Mouse (Mus musculus) testis, adult 2 months (tissue): Measurements from ENCODE around the gene Tiam1. TPM values are rescaled to one million over a fixed set of nuclear protein-coding genes. Genes with fewer than 3 reads are reported as not detected.

ENCODE experiments used
- H3K27ac ChIP-seq: fragments of 200-500 bp; 2 replicates; pipeline ENCODE4 v1.5.1; 2012; ENCODE audit warnings: low read depth, low read length; ENCODE audit not compliant: control insufficient read depth, insufficient read depth
- H3K27me3 ChIP-seq: fragments of 200-500 bp; 2 replicates; pipeline ENCODE4 v1.6.1; 2012; ENCODE audit warnings: mild to moderate bottlenecking, low read length, moderate library complexity; ENCODE audit not compliant: control insufficient read depth, insufficient read depth
- H3K36me3 ChIP-seq: fragments of 200-500 bp; 2 replicates; pipeline ENCODE4 v1.6.1; 2012; ENCODE audit warnings: mild to moderate bottlenecking, low read length; ENCODE audit not compliant: control insufficient read depth, insufficient read depth
- H3K4me1 ChIP-seq: fragments of 200-500 bp; 2 replicates; pipeline ENCODE4 v1.6.1; 2012; ENCODE audit warnings: low read length; ENCODE audit not compliant: control insufficient read depth, insufficient read depth
- H3K4me3 ChIP-seq: fragments of 200-500 bp; 2 replicates; pipeline ENCODE4 v1.5.1; 2012; ENCODE audit warnings: low read depth, mild to moderate bottlenecking, low read length, moderate library complexity, mixed read lengths; ENCODE audit not compliant: control insufficient read depth
- CTCF ChIP-seq: fragments of 200-500 bp; IDR thresholded peaks from 2 replicates; pipeline ENCODE4 v1.5.1; 2012; ENCODE audit warnings: low read depth, mild to moderate bottlenecking, inconsistent platforms, low read length, moderate library complexity; ENCODE audit not compliant: control insufficient read depth, insufficient read depth, insufficient replicate concordance
- POLR2A ChIP-seq: fragments of 200-500 bp; IDR thresholded peaks from 2 replicates; pipeline ENCODE4 v1.6.1; 2012; ENCODE audit warnings: low read depth, mild to moderate bottlenecking, inconsistent platforms, low read length, moderate library complexity; ENCODE audit not compliant: control insufficient read depth
- polyA plus RNA-seq: library from polyadenylated mRNA; depleted of rRNA; stranded (reverse); fragments of >200 nt; gene quantifications from 2 replicates; pipeline ENCODE4 v1.2.3, GENCODE M21; 2012

Tiam1 gene
- polyA plus RNA-seq, 1 experiment = 9.6 TPM

DNA sequence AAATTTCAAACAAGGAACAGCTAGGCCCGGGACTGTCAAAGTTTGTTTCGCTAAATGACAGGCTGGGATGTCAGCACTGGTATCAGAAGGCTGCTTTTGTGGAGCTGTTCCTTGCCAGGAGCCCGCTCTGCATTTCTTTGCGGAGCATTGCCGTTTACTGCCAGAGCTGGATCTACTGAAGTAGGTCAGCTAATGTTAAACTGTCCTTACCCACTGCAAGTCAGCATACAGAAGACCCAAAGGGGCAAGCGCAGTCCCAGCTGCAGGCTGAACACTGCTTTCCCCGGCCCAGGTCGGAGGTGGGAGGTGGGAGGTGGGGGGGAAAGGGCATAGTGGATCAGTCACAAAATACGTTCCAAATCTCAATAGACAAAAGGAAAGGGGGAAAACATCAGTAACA is 326.3 kb downstream of the Tiam1 start:
- H3K27me3 ChIP-seq = no peaks in the 10 kb centered on the region
- peaks cover 2% of the 10 kb centered on the region; the same call in 1 of the 2 replicates for H3K4me1 ChIP-seq
- no peak for TF ChIP-seq POLR2A
- no peak for TF ChIP-seq CTCF
- no peak overlapping the region for H3K4me3 ChIP-seq
- no peaks in the 10 kb centered on the region for H3K36me3 ChIP-seq
- H3K27ac ChIP-seq = no peak overlapping the region

DNA sequence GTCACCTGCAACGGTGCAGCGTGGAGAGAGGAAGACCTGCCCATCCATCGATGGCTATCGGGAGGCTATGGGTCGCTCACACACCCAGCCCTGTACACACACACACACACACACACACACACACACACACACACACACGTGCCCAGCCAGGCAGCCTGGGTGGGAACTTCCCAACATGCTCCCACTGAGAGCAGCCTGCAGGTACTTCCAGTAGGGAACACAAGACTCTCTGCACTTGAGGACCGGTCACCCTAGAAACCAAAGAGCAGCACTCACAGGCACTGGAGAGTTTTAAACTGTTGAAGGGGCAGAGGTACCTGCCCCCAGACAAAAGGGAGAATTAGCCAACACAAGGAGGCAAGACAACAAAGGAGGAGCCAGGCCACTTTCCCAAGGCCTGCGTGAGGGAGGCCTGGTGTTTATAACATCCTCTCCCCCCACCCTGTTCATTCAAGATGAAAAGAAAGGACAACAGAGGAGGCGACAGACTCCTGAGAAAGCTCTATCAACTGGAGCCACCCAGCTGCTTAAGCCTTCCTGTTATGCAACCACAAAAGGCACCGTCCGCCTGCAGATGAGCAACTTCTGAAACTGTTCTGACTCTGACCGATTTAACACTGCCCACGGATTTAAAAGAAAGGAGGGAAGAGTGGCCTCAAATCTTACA is 326.9 kb downstream of the Tiam1 start:
- Histone ChIP-seq H3K27me3 (no peaks in the 10 kb centered on the region), H3K27ac (no peak overlapping the region), H3K4me3 (no peak overlapping the region), H3K4me1 (peaks cover 2% of the 10 kb centered on the region; the same call in 1 of the 2 replicates), H3K36me3 (no peaks in the 10 kb centered on the region)
- no peak for TF ChIP-seq CTCF
- no peak for TF ChIP-seq POLR2A

DNA sequence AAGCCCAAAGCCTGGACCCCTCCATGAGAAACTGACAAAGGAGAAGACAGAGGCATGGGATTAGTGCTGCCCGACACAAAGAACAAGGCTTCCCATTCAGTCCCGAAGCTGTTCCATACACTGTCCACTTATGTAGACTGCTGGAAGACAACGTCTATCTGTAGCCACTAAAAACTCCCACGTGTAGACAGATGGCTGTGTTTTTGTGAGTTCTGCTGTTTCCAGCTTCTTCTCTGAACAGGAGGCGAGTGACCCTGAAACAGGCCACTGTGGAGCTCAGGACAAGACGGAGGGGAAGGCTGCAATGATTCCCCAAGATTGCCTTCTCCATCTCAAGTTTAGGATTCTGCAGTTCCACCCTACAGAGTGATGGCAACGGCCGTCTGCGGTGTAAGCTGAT is 330.0 kb downstream of the Tiam1 start:
- Histone ChIP-seq H3K36me3 (no peaks in the 10 kb centered on the region), H3K27me3 (no peaks in the 10 kb centered on the region), H3K4me3 (no peak overlapping the region), H3K4me1 (peaks cover 2% of the 10 kb centered on the region; the same call in 1 of the 2 replicates), H3K27ac (no peak overlapping the region)
- TF ChIP-seq POLR2A (no peak), CTCF (no peak)

DNA sequence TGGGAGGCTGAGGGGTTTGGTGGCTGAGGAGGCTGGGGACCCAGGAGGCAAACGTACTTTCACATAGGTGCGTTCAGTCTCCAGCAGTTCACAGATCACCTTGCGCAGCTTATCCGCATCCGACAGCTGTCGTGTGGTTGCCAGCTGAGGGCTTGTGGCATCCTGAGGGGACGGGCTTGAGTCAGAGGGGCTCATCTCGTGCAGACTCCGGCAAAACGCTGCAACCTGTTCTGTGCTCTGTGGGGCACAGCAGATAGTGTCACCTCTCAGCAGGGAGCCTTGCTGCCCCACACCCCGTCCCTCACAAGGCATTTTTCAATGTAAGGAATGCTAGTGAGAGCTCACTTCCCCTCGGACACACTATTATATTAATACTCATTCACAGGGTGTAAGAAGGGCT is 330.7 kb downstream of the Tiam1 start:
- Histone ChIP-seq H3K4me1 (peaks cover under 1% of the 10 kb centered on the region; the same call in 1 of the 2 replicates), H3K36me3 (no peaks in the 10 kb centered on the region), H3K27me3 (no peaks in the 10 kb centered on the region), H3K4me3 (no peak overlapping the region), H3K27ac (no peak overlapping the region)
- TF ChIP-seq CTCF (no peak), POLR2A (no peak)

DNA sequence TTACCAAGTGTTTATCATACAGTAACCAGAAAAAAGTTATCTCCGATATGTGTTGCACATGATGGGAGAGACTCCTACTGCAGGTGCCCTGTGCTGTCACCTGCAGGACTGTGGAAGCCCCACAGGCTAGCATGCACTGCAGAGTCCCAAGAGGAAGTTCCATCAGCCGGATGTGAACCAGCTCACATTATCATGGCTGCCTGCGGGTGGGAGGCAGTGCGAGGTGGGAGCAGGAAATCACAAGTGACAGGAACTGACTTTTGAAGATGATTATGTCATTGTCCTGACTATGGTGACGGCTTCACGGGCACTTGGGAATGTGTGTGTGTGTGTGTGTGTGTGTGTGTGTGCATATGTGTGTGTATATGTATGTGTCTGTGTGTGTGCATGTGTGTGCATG is 333.2 kb downstream of the Tiam1 start:
- H3K27me3 ChIP-seq = no peaks in the 10 kb centered on the region
- H3K27ac ChIP-seq = no peak overlapping the region
- no peaks in the 10 kb centered on the region for H3K36me3 ChIP-seq
- H3K4me1 ChIP-seq = no peaks in the 10 kb centered on the region
- H3K4me3 ChIP-seq = no peak overlapping the region
- TF ChIP-seq CTCF (no peak), POLR2A (no peak)

DNA sequence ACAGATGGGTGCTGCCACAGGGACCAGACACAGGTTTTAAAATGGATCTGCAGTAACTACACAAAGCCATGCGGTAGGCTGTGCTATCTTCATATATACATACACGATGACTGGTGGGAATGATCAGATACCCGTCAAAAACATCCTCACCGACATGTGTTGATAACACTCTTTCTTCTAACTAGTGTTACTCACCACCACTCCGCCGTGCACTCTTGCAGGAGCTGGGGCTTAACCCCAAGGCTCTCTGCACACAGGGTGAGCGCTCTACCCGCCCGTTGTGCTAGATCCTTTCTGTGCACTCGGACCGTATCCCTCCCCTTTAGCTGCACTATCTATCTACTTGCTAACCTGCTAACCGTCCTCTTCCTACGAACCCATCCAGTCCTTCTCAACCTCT is 335.4 kb downstream of the Tiam1 start:
- Histone ChIP-seq H3K27me3 (no peaks in the 10 kb centered on the region), H3K36me3 (no peaks in the 10 kb centered on the region), H3K27ac (no peak overlapping the region), H3K4me3 (no peak overlapping the region), H3K4me1 (no peaks in the 10 kb centered on the region)
- TF ChIP-seq CTCF (no peak), POLR2A (no peak)

DNA sequence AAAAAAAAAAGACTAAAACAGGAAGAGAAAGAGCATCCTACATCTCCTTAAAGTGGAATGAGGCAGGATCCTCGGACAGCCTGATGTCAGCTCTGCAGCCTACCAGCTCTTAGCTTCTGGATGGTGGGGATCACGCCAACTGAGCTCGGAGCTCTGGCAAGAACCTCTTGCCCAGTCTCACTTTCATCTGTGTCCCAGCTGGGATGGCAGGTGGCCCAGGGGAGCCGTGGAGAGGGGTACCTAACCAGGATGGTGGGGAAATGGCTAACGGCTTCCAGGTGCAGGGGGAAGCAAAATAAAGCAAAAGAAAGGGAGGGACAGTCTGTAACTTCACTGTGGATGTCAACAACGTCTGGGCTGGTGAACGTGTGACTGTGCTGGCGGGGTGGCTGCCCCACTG is 337.6 kb downstream of the Tiam1 start:
- H3K27ac ChIP-seq = no peak overlapping the region
- H3K27me3 ChIP-seq = no peaks in the 10 kb centered on the region
- H3K4me1 ChIP-seq = no peaks in the 10 kb centered on the region
- no peaks in the 10 kb centered on the region for H3K36me3 ChIP-seq
- TF ChIP-seq POLR2A (no peak), CTCF (no peak)
- H3K4me3 ChIP-seq = no peak overlapping the region

DNA sequence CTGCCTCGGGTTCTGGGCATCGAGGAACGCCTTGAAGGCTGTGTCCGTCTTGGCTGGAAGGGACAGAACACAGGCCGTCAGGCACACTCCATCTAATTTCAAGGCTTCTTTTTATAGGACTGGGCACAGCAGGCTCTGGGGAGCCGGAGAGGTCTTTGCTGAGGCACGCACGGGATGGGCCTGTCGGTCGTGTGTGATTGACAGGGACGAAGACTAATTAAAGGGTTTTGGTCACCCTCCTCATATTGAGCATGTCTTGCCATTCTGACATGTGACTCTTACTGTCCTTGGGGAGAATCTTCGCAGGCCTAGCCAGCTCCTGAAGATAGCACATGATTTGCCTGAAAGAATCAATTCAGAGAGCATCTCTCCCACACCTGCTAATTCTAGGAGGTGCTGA is 338.4 kb downstream of the Tiam1 start:
- Histone ChIP-seq H3K36me3 (no peaks in the 10 kb centered on the region), H3K27ac (no peak overlapping the region), H3K4me1 (no peaks in the 10 kb centered on the region), H3K27me3 (no peaks in the 10 kb centered on the region), H3K4me3 (no peak overlapping the region)
- TF ChIP-seq POLR2A = no peak
- no peak for TF ChIP-seq CTCF
